Mouse (Mus musculus) brain, embryonic 14.5 days (tissue): ENCODE measurements at regions not wholly inside any gene's neighbourhood (a gene's known extent, or its start where the extent isn't known, plus 50 kb on each side); places are given as distances from the start of the nearest gene placed in this dataset.

Source experiments
- DNase-seq: peaks from one replicate; pipeline ENCODE4 v3.0.0-alpha.2; 2011; ENCODE audit warnings: low read depth
- CTCF ChIP-seq: fragments of 200-500 bp; IDR thresholded peaks from 2 replicates; pipeline ENCODE4 v1.5.1; 2012; ENCODE audit warnings: inconsistent platforms, mild to moderate bottlenecking, moderate library complexity, borderline replicate concordance; ENCODE audit not compliant: insufficient read depth, insufficient read length; ENCODE audit errors: extremely low read depth
- POLR2A ChIP-seq: fragments of 200-500 bp; IDR thresholded peaks from 2 replicates; pipeline ENCODE4 v1.6.1; 2012; ENCODE audit warnings: mild to moderate bottlenecking, inconsistent platforms, borderline replicate concordance; ENCODE audit not compliant: poor library complexity, insufficient read depth, insufficient read length, severe bottlenecking; ENCODE audit errors: extremely low read depth

DNA sequence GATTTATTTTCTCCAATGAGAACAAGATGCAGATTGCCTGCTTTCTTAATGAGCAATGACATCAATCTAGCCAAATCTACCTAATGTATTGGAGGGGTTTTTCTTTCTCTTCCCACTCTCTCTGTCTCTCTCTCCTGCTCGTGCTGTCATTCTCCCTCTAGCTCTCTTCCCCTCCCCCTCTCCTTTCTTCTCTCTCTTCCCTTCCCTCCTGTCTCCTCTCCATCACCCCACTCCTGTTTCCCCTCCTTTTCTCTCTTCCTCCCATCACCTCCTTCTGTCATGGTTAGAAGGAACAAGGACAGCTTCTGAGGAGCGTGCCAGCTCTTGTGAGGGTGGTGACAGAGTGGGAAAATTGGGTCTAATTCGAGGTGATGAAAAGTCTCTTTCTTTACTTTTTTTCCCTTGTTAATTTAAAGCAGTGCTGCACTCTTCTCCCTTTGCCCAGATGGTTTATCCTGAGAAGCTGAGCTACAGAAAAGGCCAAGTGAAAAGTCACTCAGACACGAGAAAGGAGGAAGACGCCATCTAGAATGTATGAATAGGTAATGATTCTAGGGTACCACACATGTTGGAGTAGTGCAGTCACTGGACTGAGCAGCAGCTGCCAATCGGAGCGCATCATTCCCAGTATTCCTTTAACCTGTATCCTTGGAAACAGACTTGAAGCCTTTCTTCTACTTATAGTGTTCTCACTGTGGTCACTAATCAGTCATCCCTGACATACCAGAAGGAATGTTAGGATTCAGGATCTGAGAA, 163.2 kb upstream of the Fam92a start:
- DNase-seq = peak; percentile 81
- no peak for TF ChIP-seq POLR2A
- TF ChIP-seq CTCF = no peak

DNA sequence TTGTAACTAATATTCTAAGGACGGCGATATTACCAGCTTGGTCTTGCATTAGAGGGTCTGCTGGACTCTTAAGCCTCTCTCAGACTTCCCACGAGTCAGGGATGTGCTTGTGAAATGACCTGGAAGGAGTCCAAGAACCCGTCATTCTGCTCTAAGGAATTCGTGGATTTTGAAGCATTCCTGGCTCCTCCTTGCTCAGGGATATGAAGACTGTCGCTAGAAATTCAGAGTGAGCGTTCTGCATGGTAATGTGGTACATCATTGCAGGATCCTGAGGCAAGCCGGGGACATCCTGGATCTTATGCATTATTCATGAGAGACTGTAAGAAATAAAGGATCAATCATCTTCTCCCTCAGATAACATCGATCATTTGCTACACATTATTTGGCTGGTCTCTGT, 162.6 kb upstream of the Fam92a start:
- peak; percentile 90 for DNase-seq
- no peak for TF ChIP-seq POLR2A
- TF ChIP-seq CTCF = no peak

DNA sequence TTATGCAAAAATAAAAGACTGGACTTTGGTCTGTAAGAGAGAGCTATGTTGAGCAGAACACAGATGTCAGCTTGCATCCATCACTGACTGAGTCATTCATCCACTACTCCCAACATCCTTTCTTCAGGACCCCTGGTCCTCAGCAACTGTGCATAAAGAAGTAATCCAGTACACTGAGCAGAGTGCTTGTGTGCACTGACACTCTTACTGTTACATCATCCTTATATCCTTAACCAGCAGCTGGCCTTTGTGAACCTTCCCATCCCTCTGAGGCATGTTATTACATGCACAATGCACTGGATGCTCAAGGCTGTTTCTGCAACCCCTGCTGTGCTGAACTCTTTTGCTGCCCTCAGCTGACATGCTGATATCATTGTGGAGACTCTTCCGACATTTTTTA, 144.2 kb upstream of the Fam92a start:
- peak; percentile 35 for DNase-seq
- TF ChIP-seq CTCF (no peak), POLR2A (no peak)

DNA sequence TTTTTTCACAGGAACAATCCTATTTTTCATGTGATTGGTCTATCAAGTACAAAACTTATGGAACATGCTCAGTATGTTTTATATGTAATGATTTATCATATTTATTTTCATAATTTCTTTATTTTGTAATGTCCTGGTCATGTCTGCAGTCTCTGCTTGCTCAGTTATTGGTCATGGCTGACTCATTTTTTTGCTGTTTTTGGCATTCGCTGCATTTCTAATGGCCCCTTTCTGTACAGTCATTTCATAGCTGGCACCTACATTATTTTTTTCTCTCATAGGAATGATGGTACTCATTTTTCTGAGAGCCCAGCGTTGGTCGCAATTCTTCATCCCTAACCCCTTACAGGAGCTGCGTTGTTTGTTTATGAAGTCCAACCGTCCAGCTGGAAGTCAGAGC, 136.5 kb upstream of the Fam92a start:
- DNase-seq = no peak
- TF ChIP-seq POLR2A (no peak), CTCF (no peak)

DNA sequence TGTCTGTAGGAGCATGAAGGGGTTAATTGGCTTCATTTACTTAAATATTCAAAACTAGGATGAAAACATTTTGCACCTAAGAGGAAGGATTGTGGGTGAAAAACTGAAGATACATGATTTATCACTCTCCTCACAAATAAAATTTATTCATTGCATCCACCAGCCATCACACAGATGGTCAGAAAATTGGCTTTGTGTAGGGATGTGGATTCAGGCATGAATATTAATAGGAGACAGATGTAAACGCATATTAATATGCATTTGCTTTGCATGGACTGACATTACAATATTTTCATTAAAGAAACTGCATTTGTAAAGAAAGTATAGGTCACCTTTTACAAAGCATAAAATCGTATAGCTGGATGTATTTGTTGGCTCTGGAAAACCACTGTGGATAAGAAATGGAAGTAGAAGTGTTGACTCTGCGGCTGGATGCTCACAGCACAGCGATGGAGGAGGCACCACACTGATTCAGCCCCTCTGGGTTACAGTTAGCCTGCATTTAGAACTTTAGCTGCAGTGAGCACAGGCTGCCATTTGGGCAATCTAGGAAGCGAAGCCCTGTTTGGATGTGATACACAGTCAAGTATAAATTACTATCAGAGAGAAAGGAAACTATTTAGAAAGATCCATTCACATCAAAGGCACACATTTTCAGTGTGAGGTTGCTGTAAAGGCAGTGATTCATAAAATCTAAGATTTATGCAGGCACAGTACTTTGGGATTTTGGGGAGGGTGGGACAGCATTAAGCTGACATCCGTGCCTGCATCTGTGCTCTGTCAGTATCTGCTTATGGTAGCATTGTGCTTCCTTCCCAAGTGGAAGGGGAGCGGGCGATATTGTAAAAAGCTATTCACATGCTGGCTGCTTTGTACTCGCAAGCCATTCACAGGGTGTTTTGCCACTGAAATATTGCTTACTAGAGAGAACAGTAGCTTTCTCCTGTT, 135.1 kb upstream of the Fam92a start:
- TF ChIP-seq POLR2A (no peak), CTCF (no peak)
- peak; percentile 78 for DNase-seq

DNA sequence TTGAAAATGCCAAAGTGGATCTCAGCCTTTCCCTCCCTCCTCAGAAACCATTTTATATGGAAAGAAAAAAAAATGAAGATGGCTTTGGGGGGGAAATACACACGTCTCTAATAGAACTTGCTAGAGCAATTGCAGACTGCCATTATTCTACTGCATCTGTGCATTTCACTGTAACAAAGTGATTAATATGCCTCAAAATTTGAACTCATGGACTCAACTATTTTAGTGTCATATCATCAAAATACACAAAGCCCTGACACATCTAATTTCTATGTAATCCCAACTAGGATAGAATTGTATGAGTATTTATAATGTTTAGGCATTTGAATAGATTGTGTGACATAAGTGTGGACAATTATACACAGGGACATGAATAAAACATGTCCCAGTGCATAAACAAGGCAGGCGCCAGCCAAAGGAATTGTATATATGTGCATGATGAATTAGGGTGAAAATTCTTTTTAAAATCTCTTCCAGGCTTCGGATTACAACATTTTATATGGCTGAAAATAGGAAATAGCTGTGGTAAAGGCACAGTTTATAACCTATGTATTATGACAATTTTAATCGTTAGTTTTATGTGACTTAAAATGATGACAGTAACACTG, 115.4 kb upstream of the Fam92a start:
- DNase-seq = peak; percentile 73
- TF ChIP-seq CTCF = no peak
- no peak for TF ChIP-seq POLR2A

DNA sequence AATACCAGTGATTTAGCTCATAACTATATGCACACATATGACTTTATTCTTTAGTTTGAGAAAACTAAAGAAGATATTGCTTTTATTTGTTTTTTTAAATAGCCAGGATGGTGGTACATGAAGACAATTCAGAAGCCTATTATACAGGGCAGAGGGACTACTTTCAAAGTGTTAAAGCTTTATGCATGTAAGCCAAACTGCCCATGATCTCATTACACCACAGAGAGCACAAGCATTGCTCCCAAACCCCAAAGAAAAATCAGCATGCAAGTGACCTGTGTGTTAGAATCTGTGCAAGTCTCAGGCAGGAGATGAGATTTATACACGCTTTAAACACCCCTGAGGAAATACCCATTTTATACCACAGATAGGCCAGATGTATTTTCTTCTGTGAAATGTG, 114.6 kb upstream of the Fam92a start:
- peak; percentile 35 for DNase-seq
- TF ChIP-seq POLR2A = no peak
- TF ChIP-seq CTCF = no peak

DNA sequence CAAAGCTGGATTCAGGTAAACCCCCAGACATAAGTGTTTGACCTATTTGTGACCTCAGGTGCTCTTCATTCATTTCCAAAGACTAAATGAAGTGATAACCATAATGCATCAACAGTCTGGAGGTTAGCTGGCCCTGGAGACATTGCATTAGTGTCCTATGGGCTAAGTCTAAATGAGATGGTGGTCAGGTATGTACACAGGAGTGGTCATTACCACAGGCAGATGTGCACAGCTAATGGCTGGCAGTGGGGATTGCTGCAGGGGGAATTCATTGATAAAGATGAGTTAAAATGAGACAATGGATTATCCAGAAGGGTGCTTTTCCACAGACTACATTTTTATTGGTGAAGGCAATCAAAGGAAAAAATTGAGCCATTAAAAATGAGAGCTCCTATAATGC, 114.2 kb upstream of the Fam92a start:
- no peak for DNase-seq
- TF ChIP-seq POLR2A = no peak
- no peak for TF ChIP-seq CTCF

DNA sequence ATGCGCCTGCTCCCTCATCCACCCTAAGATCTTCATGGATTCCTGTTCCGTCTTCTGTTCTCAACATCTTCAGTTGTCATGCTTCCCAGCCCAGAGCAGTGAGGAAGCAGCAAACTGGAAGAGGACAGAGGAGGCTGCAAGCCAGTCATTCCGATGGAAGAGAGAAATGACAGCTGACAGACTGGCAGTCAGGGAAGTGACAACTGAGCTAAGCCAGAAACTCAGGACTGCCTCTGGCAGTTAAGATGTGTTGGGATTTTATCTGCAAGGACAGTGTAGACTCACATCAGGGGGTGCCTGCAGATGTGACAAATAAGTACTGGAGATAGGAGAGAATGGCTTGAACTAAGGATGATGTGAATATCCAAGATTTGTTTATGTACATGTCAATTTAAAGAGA, 106.1 kb upstream of the Fam92a start:
- TF ChIP-seq POLR2A (no peak), CTCF (no peak)
- peak; percentile 14 for DNase-seq

DNA sequence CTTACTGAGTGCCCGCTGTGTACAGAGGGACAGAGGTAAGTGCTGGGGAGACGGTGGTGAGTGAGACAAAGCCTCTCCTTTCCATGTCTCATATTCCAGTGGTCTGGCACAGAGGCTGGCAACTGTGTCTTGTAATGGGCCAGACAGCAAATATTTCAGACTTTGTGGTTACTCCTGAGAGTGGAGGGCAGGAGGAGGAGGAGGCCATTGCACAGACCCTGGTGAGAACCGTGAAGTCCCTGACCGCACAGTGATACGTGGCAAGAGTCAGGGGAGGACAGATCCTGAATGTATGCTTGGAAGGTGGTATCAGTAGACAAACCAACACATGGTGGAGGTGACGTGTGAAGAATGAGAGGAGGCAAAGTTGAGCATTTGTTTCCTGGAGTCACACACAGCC, 101.6 kb upstream of the Fam92a start:
- TF ChIP-seq CTCF = no peak
- TF ChIP-seq POLR2A = no peak
- no peak for DNase-seq

DNA sequence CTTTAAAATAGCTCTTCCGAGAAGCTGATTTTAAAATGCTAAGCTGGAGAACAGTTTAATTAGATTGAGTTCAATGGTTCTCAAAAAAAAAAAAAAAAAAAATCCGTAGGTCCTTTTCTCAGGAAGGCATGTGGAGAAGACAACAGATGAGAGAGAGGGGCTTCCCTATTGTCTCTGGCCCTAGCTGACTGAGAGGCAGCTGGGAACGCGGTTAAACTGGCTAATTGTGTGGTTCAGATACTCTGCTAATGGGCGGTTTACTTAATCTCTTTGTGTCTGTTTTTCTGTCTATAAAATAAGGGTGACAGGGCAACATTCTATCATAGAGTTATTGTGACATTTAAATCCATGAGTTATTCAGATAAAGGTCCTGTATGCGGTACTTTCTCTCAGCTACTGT, 101.1 kb upstream of the Fam92a start:
- DNase-seq = peak; percentile 60
- no peak for TF ChIP-seq CTCF
